Mouse (Mus musculus): ENCODE results near the gene Rnf20.

The Rnf20 gene

DNA sequence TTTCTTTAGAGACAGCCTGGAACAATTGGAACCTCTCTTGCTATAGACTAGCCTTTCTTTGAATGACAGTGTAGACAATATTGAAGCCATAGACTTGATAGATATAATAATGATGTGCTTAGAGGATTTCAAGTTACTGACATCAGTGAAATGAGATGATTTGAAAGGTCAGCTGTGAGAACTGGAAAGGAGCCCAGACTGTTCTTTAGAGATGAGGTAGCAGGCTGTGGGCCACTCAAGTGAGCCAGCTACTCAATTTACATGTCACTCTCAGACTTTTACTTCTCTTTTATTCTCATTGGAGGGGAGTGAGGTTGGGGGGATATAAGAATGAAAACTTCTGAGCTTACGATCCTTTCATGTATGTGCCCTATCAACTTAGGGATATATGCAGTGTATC, 27.6 kb downstream of the Rnf20 start:
- peak; percentile 9; the same call in 1 of the 2 replicates for ATAC-seq (ENCODE audit: low TSS enrichment)

DNA sequence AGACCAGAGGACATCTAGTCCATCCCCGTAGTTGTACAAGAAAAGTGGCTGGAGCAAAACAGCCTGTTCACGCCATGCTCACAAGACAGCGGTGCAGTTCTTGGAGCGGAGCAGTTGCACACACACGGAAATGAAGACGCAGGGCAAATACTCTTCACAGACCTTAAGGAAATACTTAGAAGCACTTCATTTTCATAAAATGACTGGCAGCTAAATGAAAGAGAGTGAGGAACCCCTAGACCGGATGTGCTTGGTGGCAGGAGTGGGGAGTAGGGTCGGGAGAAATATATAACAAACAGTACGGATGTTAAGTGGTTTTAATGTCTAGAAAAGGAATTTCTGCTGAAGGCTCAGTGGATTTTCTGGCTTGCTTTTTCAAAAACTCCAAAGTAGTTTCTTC, 29.9 kb downstream of the Rnf20 start:
- no peak for ATAC-seq (ENCODE audit: low TSS enrichment)

GRCm38 (mm10) chr4:49662231-49662630, 30.4 kb downstream of the Rnf20 start:
- no peak for ATAC-seq (ENCODE audit: low TSS enrichment)

DNA sequence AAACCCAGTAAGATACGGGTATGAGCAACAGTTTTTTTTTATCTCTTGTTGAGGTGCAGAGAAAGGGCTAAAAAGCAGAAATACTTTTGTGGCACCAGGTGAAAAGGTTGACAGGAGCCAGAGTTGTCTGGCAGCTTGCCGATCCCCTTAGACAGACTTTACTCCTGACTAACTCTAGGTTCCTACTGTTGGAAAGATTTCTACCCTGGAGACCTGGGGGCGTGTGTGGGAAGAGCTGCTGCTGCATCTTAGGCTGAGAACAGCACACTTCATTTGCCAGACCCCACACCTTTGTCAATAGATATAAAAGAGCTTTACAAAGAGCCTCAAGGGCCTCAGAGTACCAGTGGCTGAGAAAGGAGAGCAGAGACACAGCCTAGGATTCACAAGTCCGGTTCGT, 33.0 kb downstream of the Rnf20 start:
- peak; percentile 31; the same call in 1 of the 2 replicates for ATAC-seq (ENCODE audit: low TSS enrichment)

GRCm38 (mm10) chr4:49676071-49676470, 44.3 kb downstream of the Rnf20 start:
- no peak for ATAC-seq (ENCODE audit: low TSS enrichment)

GRCm38 (mm10) chr4:49676790-49677189, 45.0 kb downstream of the Rnf20 start:
- ATAC-seq (ENCODE audit: low TSS enrichment), result no peak

DNA sequence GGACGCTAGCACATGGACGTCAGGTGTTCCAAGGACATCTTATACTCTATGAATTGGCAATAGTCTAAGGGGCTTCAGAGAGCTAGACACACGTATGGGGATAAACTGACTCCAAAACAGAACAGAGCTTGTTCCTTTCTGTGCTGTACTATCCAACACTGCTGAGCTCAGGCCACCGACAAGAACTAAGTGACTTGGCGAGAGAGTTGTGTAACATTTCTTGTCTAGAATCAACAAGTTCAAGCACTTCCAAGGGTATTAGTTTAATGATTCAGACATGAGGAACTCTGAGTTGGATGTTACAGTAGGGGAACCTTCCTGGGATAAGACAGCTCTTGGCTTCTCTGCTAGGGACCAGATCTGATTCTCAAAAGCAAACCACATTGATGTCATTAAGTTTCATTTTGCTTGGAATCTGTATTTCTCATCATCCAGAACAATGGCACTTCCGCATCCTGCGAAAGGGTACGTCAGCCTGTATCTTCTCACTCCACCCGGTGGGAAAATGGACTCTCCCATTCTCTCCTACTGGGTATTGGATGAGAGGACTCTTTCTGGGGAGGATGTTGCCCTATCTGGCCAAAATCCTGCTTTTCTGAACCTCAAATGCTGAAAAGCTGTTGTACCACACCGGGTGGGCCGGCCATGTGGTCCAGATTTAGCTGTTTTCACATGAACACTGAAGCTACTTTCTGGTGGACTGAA, 48.5 kb downstream of the Rnf20 start:
- no peak for ATAC-seq (ENCODE audit: low TSS enrichment)

GRCm38 (mm10) chr4:49681812-49682211, 50.0 kb downstream of the Rnf20 start, which contains the start of gene Ppp3r2:
Gene Ppp3r2 (minus strand): TSS chr4:49682024.
- ATAC-seq (ENCODE audit: low TSS enrichment), result no peak

- peak; percentile 93 for ATAC-seq (ENCODE audit: low TSS enrichment)
Measured at GRCm38 (mm10) chr4:49688594-49689288, 56.9 kb downstream of the Rnf20 start.

DNA sequence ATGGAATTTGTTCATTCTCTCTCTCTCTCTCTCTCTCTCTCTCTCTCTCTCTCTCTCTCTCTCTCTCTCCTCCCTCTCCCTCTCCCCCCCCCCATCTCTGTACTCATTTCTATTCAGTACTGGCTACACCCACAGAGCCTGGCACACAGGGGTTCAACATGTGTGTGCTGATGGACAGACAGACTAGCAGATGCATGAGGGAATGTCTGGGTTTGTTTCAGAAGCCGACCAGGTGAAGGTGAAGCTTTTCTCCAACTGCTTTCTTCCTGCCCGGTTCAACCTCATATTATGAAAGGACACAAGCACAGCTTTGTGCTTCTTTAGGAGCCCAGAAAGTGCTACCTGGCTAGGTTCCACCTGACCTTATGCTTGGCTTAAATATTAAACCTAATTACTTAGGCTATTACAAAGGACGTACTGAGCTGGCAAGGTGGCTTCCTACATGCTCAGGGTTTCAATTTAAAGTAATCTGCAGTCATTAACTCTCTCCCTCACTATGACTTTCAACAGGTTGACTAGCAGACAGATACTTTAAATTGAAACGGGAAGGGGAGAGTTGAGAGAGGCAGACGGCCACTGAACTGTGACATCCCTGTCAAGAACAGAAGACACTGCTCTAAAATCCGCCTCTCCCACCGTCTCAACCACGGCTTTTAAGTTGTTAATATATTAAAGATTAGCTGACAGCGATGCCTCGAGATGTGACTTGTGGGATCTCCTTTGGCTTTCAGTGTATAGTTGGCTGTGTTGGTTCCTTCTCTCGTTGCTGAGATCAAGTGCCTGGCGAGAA, 59.8 kb downstream of the Rnf20 start:
- ATAC-seq (ENCODE audit: low TSS enrichment), result no peak
